Mouse (Mus musculus): Measurements from ENCODE around the gene Cabin1.

The Cabin1 gene

DNA sequence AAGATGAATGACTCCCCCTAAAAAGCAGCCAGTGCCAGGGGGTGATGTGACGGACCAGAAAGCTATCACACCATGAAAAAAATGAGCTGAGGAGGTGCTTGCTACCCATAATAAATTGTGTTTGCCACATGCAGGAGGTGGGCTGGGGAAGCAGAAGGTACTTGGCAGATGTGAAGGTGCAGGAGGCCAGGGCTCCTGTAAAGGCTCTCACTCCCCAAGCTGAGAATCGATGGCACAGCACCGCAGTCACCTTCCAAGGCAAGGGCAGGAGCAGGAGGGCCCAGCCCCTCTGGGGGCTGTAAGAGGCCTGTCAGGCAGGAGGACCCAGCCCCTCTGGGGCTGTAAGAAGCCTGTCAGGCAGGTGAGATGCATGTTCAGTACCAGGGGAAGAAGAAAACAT lies 102.3 kb downstream of the Cabin1 start:
- DNase-seq = no peak

DNA sequence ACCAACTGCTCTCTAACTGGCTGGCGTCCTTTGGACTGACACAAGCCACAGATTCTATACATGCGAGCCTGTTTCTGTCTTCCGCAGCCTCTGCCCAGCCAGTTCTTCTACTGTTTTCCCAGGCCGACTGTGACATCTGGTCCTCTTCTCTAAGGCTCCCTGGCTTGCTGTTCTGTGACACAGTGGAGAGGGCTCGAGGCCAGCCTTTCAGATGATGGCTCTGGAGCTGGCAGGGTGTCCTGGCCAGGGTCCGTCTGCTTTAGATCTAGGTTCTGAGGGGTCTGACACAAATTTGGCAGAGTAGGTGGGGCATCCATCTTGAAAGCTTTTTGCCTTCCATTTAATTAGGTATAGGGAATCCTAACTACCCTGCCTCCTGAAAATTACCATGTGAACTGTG lies 102.8 kb downstream of the Cabin1 start:
- peak; percentile 42 for DNase-seq

DNA sequence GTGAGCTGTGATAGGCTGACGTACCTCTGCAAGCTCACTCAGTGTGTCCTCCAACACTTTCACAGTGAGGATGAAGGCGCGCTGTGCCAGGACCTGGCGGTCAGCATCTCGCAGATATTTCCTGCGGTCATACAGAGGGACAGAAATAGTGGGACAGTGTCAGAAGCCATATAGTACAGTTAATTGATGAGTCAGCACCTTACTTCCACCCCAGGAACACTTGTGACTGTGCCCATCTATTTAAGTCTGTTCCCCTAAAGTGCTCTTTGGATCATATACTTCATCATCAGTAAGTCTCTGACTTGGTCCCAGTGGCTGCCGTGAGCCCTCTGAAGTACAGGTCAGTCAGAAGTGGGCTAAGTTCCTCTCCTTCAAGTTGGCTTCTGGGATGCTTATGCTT lies 106.4 kb downstream of the Cabin1 start:
- no peak for DNase-seq

DNA sequence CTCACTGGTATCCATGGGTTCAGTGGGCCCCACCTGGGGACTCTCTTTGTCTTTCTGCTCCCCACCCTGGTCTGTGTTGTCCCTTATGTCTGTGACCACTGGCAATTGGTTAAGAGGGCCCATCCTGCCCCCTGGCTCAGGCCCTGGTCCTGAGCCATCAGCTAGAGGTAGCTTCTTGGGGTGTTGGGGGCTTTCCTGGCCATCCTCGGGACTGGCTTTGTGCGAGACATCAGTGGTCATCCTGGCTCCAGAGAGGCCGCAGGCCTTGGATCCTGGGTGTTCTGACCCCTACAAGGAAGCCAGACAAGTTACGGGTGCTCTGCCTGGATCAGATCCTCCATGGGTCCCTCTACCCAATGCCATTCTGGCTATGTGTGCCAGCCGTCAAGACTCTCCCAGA lies 107.0 kb downstream of the Cabin1 start:
- DNase-seq = no peak

DNA sequence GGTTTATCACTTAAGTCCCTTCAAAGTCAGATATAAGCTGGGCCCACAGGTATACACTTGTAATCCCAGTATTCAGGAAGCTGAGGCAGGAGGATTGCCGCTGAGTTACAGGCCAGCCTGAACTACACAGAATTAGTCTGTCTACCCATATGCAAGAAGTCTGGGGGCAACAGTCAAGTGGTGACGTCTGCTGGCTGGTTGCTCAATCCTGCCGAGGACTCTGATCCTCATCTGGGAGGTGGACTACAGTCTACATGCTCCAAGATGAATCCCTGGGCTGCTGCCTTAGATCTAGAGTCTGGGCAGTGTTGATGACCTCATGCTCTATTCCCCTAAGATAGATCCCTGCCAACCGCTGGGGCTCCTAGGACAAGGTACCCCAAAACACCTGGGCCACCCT lies 110.1 kb downstream of the Cabin1 start:
- DNase-seq = no peak

DNA sequence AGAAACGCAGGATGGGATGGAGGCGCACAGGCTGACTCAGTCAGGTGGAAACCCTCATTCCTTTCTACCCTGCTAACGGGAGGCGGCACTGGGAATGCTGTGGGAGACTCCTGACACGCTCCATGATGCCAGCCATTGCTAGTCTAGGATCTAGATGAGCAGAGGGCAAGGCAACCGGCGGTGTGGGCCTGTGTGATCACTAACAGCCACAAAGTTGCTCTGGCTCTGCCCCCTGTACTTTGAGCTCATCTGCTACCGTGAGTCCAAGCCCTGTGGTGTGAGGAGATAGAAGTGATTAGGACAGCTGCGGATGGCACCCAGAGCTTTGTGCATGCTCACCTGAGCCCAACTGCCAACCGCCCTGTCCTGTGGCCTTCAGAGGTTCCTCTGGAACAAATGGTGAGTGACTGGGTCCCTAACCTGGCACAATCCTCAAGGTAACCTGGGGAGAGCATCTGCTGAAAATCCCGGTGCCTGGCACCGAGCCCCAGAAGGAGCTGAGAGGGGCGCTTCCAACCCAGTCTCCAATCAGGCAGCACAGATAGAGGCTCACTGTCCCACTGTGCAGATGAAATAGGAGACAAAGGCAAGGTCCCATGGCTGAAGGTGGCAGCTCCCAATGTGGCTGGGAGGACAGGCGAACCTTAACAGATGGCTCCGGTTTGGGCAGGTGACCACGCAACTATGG lies 112.6 kb downstream of the Cabin1 start:
- DNase-seq = no peak

DNA sequence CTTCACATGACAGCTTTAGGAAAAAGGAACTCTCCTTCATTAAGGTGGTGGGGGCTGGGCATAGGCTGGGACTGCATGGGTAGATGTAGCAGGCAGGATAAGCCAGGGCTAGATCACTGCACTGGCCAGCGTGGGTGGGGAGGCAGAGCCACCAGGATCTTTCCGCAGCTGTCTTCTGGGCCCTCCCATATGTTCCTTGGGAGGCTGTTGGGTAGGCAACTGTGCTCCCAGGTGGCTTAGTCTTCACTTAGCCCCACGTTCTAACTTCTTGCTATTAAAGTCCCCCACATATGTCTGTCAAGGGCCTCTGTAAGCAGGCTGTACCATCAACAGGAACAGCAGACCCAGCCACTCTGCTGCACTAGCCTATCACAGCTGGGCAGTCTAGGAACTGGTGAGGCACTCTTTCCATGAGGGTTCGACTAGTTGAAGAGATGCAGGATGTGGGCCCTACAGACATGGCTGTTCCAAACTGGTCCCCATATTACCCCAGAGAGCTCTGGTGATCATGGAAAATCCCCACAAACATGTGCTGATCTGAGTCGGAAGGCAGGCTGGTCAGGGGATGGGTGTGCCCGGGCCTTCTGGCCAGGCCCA lies 113.7 kb downstream of the Cabin1 start:
- no peak for DNase-seq

DNA sequence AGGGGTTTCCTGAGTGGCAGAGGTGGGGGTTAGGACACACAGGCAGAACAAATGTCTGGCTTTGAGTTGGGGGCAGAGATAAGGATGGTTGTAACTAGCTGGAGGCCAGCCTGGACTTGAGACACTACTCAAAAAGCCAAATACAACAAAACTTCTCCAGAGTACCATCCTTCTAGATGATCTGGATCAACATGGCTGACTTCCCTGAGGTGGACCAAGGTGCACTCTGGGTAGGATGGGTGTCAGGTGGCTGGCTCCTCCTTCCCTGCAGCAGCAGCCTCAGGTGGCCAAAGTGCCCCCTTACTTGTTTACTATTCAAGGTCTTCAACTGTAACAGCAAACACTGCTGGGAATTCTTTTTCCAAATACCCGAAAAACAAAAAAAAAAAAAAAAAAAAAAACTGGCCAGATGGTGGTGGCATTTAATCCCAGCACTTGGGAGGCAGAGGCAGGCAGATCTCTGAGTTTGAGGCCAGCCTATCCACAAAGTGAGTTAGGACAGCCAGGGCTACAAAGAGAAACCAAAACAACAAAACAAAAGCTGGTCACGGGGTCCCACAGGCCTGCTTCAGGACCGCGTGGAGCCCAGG lies 114.6 kb downstream of the Cabin1 start:
- no peak for DNase-seq

DNA sequence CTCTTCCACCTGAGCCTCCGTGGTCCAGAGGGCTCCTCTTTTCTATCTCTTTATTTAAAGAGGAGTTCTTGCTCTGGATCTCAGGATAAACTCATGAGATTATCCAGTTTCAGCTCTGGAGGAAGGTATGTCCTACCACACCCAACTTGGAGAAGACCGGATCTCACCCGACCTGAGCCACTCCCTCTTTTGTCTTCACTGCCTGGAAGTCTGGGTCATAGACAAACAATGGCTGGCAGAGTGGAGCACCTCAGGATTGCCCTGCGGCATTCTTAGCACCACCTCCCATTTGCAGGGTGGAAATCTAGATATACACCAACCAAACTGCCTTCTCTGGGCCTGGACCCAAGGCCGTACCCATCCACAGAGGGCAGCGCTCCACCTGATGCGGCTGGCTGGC lies 115.1 kb downstream of the Cabin1 start:
- no peak for DNase-seq

DNA sequence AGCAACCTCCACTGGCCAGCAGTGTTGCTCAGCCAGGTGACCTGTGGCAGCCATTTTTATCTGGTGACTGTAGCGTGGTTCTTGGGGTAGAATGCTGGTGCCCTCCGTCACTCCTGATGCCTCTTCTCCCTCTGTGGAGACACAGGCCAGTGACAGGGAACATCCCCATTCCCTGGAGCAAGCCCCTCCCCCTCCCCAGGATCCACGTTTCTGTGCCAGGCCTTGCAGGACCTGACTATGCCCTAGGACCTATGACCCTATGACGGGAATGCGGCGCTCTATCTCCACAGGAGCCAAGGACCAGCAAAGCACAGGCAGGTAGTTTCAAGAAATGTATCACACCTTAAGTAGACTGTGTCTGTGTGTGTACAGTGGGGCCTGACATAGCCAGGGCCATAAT lies 116.0 kb downstream of the Cabin1 start:
- DNase-seq = no peak

DNA sequence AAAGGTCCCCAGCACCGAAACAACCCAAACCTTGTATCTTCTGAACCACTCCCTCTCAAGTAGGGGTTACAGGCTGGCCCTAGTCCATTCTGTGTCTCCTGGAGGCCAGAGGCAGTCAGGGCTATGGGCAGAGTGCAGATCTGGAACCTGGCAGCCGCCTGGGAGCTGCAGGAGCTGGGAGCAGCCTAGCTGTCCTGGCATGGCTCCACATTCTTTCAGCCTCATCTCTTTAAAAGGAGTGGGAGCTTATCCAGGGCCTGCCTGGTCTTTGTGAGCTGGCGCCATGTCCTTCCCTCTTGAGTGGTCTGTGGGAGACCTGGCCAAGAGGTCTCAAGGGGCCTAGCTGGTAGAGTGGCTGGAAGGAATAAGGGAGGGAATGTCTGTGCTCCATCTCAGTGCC lies 116.8 kb downstream of the Cabin1 start:
- DNase-seq = peak; percentile 40

DNA sequence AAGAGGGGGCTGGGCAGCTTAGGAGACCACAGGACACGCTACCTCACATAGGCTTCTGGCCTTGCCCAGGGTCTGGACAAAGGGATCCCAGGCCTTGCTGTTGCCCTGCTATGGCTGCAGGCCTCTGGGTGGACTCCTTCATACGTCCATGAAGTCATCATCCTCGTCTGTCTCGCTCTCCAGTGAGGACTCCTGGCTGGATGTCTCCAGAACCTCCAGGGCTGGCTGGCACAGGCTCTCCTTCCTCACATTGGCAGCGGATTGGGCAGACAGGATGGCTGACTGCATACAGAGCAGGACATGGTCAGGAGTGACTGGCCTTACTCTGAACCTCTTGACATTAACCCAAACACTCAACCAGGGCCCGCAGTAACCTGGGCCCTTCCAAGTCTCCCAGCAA lies 117.7 kb downstream of the Cabin1 start:
- no peak for DNase-seq

DNA sequence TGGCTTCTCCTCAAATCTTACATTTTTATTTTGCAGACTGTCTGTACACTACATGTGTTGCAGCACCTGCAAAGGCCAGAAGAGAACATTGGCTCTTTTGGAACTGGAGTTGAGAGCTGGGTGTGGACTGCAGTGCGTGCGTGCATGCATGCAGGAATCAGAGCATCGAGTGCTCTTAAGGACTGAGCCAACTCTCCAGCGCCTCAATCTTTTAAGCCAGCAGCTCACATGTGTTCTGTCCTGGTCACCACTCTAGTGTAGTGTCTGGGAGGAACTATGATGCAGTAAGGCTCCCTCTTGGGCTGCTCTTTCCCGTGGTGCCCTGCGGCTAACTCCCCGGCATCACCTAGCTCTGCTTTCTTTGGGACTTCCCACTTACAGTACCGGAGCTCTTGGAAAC lies 118.5 kb downstream of the Cabin1 start:
- no peak for DNase-seq

DNA sequence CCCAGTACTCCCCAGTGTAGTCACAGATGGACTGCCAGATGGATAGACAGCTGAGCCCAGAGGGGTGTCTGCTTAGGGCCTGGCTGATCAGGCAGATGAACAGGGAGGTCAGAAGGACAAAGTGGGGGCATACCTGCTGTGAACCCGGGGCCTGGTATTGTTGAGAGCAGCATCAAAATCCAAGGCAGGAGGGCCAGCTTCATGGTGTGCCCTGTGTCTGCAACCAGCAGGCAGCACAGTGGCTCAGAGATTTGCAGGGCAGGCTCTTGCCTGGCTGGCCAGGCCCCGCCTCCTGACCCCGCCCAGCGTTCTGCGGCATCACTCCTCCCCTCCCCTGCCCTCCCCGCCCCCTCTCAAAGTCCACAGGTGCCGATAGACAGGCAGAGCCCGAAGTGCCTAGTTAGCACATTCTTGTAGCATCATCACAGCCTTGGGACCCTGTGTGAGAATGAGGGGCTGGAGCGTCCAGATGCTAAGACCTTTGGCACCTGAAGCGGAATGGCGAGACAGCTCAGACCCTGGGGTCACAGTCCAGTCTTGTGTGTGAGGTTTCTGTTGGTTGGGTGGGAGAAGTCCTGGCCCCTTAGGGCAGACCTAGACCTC lies 120.3 kb downstream of the Cabin1 start, which contains the start of gene Susd2:
Susd2 (minus strand) TSS at position 268 of the 603 bp plus-strand sequence.
- DNase-seq = no peak

DNA sequence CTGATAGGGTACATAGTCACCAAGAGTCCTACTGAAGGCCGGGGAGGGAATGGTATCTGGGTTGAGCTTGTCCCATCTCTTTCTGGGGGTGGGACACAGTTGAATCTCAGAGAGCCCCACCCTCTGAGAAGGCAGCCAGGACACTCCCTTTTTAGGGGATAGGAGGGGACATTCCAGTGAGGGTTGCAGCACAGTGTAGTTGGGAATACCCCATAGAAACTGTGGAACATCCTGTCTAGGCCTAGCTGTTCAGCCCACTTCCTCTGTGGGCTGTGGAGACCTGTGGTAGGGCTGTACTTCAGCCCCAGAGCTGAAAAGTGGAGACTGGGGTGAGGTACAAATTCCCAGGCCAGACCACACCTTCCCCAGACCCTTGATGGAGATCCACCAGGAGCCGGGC lies 121.2 kb downstream of the Cabin1 start:
- no peak for DNase-seq

DNA sequence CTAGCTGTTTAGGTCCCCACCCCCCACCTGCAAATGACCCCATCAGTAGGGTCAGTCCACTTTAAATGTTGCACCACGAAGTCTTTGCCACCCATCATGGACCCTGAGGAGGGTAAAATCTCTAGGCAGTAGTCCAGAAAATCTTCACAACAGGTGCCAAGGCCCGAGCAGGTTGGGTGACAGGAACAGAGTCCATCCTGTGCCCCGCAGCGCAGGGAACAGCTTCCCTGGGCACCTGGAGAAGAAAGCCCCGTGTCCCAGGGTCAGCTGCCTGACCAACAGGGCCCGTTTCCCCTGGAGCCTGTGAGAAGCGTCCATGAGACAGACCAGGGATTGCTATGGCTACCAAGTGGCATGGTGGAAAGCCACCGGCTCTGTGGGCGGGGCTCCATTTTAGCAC lies 121.7 kb downstream of the Cabin1 start:
- DNase-seq = no peak

DNA sequence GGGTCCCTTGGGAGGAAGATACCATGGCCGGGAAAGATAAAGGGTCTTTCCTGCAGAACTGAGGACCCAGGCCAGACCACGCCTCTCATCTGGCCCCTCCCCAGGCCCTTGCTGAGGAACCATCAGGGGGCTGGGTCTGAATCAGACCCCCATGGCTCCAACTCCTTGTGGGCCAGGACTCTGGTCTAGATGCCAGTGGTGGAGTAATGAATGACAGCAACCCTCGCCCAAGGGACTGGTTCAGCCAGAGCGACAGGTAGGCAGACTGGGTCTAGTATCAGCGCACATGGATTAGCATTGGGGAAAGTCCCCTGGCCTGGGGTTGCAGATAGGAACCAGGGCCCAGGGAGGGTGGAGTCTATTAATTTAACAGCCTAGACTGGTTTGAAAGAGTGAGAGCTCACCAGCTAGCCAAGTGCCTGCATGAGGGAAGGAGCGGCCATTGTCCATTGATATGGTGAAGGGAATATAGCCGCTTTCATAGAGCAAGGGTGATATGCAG lies 122.4 kb downstream of the Cabin1 start:
- DNase-seq = no peak

DNA sequence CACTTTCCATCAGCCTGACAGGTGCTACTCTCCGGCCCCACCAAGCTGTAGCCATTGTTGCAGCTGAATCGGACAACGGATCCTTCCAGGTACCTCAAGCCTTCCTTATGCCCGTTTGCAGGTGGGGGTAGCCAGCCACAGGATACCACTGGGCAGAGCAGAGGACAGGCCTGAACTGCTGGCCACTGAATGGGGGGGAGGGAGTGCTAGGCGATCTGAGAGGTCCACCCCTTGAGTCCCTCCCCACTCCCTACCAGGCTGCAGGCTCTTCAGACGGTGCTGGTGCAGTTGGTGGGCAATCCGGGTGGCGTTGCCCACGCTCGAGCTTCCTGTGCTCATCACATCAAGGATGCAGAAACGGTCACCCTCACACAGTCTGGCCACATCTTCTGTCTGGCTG lies 126.4 kb downstream of the Cabin1 start:
- DNase-seq = no peak

DNA sequence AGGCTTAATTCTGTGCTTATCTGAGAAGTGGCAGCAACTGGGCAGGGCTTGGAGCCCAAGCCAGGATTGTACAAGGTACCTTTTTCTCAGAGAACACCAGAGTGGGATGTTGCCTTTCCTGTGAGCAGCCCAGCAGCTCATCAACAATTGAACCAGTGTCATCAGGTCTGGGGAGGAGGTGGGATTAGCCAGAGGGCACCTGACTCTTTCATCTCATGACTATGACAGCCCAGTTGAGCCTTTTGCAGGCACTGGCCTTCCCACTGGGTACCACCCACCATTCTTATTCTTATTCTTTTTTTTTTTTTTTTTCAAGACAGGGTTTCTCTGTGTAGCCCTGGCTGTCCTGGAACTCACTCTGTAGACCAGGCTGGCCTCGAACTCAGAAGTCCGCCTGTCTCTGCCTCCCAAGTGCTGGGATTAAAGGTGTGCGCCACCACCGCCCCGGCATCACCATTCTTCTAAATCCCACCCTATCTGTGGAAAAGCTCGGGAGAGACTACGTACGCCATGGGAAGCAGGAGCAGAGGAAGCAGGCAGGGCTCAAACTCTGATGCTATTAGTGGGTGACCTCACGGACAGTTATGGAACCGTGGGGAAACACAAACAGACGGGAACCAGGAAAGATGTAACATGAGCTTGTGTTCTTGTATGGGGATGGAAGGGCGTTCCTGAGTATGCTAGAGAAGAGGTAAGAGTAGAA lies 127.9 kb downstream of the Cabin1 start:
- no peak for DNase-seq

DNA sequence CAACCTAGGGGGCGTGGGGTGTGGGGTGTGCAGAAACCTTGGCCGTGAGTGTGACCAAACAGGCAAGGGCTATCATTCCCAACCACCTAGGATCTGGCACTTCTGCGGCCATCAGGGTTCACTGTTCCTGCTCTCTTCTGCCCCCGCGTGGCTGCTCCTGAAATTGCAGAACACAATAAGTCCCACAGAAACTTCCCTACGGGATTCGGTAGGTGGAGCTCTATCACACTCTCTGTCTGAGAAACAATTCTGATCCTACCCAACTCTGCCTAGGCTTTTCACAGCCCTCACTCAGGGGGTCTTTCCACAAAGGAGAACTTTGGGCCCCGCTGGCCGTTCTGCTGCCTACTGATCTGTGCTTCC lies 128.5 kb downstream of the Cabin1 start:
- peak; percentile 83 for DNase-seq

DNA sequence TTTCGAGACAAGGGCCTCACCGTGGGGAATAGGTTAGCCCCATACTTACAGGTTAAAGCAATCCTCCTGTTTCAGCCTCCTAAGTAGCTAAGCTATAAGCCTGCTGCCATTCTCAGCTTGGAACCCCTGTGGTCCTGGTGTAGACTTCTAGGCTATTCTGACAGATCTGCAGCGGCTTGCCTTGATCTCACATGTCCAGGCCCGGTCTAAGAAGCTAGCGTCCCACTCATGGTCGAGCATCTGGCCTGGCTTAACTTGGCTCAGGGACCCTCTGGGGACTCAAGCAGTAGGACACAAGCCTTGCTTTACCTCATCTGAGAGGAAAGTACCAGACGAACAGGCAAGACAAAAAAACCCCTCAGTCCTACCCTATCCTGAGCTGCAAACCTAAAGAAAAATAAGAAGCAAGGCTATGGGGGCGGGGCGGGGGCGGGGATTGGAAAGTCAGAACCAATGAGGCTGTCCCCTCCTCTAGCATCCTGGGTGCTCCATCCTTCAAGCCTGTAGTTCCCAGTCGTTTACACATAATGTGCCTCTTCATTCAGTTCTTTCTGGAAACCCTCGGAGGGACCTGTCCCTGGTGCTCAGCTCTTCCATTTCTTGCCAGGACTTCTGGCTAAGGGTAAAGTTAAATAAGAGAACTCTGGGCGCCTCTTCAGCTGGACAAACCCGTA lies 129.0 kb downstream of the Cabin1 start:
- DNase-seq = no peak

DNA sequence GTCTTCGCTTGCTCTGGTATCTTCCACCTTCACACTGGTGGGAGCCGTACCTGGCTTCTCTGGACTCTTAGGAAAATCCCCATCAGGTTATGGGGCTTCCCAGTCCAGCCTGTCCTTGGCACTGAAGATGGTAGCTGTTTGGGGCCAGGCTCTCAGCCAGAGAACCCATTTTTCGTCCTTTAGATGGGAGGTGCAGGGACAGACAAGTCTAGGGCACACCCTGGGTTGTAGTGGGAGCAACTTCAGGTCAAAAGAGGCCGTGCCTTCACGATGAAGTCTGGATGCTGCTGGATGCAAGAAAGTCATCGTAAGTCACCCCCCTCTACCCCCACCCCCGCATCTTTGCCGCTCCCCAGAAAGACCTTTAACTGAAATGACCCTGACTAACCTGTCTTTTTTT lies 129.5 kb downstream of the Cabin1 start:
- DNase-seq = no peak

DNA sequence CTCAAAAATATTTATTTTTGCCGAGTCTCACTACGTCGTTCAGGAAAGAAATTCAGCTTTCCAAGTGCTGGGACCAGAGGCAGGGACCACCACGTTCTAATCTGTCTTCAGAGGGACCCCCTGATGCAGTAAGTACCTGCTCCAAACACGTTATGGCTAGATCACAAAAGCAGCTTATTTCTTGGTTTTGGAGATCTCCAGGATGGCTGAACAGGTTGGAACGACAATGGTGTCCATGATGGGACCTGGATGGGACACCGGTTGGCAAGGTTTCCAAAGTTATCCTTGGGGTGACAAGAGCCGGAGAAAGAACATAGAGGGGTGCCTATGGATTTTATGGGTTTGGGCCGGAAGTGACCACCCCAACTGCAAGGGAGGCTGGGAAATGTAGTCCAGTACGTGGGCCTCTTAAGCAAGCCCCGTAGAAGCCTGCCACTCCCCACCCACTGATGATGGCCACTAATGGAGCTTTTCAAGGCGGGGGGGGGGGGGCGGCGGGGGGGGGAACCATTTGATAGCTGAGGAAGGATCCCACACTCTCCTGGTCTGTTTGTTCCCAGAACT lies 130.5 kb downstream of the Cabin1 start:
- no peak for DNase-seq

Measured in right cerebral cortex, postnatal 4 days (tissue).